Mouse (Mus musculus) right cerebral cortex, postnatal 14 days (tissue): Measurements from ENCODE around the gene Gm9970.
"Not testable (repeated sequence)": the region's sequence is repeated elsewhere in the genome, so short reads cannot be mapped to it uniquely, and the experiment has no call there.

ENCODE experiments used
- DNase-seq: peaks from one replicate; pipeline ENCODE4 v3.0.0; 2022

The Gm9970 gene

DNA sequence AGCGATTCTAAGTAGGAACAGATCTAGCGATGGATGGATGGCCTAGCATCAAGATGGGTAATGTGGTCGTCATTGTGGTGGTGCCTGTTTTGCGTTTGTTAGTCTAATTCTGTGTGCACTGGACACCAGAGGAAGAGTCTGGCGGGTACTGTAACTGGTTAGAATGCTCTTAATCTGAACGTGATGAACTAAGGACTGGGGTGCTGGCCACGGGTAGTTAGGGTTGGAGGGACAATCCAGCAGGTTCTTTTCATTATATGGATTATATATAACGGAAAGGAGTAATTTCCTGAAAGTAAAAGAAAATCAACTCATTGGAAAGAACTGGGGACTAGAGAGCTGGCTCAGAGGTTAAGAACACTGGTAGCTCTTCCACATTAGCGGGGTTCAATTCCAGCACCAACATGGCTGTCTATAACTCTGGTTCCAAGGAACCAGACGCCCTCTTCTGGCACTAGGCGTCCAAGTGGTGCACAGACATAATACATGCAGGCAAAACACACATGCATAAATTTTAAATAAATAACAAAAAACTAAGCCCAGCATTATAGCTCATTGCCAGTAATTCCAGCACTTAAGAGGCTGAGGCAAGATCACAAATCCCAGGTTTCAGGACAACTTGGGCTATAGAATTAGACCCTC lies 19.6 kb downstream of the Gm9970 start:
- peak; percentile 40 for DNase-seq

DNA sequence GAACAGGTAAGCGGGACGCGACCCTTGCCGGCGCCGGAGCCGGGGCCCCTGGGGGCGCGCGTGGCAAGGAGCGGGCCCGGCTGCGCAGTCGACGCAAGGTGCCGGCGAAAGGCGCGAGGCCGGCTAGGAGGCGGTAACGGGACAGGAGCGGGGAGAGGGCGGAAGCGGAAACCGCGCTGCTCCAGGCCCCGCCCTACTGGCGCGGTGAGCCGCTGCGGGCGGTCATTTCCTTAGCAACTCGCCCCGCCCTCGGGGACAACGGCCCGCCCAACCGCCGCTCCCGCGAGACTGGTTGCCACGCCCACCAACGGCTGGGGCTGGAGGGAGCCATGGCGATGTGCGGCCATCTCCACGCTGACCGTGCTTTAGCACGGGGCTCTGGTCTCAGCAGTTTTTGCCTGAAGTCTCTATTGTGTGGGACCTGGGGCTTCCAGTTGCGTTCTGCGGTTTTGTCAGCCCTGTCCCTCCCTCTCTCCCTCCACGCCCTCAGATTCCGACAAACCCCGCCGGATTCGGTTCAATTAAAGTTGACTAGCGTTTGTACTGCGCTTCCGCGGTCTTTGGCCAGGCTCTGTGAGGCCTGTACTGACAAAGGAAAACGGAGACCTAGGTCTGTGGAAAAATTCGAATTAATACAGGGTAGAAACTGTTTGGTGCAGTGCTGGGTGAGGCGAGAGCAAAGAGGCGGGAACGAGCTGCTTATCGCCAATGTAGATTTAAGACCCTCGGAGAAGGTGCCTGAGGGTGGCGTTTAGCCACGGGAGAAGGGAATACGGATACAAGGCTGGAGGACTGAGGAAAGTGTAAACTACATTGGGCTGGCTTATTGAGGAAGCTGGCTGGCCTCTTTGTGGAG lies 20.4 kb downstream of the Gm9970 start, which contains the start of gene Ppm1g:
Ppm1g (minus strand) TSS at position 240 of the 856 bp plus-strand sequence.
- DNase-seq, result peak; percentile 98

DNA sequence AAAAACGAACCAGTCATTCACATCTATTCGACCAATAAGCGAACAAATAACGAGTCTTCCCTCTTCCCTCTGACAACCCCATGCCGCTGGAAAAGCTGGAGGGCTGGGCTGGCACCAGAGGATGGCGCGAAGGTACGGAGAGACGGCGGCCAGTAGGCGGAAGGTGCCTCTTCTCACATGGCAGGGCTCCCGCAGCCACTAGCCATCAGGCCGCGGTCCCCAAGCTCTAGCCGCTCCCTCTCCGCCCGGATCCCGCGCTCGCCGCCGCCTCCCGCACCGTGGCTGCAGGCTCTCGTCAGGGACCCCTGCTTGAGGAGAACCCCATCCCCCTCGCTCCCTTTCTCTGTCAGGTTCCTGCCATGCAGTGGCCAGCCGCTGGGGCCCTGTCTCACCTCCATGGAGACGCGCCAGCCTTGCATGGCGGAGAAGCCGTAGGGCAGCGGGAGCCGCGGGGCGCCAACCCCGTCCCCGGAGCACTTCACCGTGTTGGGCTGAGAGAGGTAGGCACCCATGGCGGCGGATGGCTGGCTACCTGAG lies 21.1 kb downstream of the Gm9970 start:
- DNase-seq, result peak; percentile 62

- no peak for DNase-seq
Observed at GRCm38 (mm10) chr5:31219474-31219873, 21.6 kb downstream of the Gm9970 start.

DNA sequence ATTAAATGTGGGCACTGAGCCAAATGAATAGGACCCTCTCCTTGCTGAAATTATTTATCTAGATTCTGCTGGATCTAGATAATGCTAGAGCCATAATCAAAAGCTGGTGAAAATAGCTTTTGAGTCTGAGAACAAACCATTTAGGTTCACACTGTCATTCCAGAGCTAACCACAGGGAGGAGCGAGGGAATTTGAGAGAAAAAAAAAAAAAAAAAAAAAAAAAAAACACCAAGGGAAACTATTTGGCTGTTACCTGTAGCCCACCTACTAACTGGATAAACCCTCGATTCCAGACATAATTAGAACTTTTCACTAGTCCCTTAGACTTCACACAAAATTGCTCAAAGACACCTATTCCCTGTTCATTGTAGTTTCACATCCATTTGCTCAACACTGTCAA lies 22.0 kb downstream of the Gm9970 start:
- no peak for DNase-seq

DNA sequence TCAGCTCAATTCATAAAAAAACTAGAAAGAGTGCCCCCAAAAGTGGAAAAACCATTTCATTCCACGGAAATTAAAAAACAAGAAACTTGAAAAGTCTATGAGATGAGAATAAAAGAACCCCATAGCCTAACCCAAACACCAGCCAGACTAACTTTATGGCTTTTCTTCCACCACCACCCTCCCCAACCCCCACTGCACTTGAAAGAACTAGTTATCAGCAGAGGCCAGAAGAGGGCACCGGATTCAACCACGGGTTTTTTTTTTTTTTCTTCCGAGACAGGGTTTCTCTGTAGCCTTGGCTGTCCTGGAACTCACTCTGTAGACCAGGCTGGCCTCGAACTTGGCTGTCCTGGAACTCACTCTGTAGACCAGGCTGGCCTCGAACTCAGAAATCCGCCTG lies 22.7 kb downstream of the Gm9970 start:
- no peak for DNase-seq

DNA sequence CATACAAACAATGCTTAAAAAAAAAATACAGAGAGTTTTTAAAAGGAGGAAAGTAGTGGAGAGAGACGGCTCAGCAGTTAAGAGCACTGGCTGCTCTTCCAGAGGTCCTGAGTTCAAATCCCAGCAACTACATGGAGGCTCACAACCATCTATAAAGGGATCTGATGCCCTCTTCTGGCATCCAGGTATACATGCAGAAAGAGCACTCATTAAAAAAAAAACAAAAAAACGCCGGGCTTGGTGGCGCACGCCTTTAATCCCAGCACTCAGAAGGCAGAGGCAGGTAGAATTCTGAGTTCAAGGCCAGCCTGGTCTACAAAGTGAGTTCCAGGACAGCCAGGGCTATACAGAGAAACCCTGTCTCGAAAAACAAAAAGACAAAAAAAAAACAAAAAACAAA lies 24.5 kb downstream of the Gm9970 start:
- DNase-seq, result not testable (repeated sequence)

DNA sequence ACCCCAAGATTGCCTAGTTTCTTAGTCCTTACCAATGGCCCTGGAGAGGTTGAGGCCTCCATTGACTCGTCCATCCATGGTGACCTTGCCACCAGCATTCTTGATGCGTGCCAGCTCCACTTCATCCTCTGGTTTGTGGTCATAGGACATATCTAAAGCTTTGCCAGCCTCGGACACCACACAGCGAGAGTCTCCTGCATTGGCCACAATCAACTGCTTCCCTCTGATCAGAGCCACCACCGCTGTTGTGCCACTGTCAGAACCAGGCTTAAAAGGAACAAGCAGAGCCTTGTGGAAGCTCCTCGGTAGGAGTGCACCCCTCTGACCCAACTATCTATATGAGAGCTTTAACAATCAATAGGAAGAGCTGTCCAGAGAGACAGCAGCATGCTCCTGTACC lies 36.6 kb downstream of the Gm9970 start:
- no peak for DNase-seq

DNA sequence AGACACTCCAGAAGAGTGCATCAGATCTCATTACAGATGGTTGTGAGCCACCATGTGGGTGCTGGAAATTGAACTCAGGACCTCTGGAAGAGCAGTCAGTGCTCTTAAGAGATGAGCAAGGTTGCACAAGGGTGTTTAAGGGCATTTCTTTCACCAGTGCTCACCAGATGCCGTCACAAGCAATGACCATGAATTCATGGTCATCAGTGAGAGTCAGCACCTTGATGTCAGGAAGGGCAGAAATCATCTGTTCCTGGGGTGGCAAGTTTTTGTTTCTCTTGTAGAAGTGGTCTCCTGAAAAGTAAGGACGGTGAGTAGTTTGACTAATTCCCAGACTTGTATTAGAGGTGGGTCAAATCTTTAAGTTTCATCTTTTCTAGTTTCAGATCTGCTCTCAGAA lies 37.2 kb downstream of the Gm9970 start:
- DNase-seq, result no peak

- DNase-seq, result no peak
Observed at GRCm38 (mm10) chr5:31202933-31203332, 38.1 kb downstream of the Gm9970 start.

- peak; percentile 92 for DNase-seq
Observed at GRCm38 (mm10) chr5:31201742-31202590, 39.1 kb downstream of the Gm9970 start, which contains the start of gene Zfp513. Zfp513 (minus strand) TSS chr5:31202303.

DNA sequence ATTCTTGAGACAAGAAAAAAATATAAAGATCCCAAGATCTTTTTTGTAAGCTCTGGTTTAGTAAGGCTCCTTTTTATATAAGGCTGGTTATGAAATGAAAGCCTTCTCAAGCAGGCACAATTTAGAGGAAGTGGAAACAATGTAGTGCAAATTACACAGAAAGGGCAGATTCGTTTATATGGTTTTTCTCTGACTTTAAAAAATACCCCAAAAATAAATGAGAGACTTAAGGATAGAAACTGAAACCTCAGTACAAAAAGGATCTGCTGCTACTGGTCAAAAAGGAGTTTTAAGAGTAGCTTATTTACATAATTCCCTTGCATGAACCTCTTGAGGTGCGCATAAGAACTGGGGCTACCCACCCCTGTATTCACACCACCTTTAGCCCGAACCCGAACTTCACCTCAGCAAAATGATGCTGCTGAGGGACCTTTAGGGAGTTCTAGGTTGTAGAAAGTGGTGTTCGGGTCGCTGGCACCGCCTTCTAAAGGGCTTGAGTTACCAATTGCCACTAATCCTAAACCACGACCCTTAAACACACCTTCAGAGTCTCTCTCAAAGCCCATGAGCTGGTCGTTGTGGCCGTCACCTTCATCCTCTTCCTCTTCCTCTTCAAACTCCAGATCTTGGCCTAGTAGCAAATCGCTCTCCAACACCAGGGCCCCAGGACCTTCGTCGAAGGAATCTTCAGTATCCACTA lies 39.8 kb downstream of the Gm9970 start:
- no peak for DNase-seq

- DNase-seq, result no peak
Observed at GRCm38 (mm10) chr5:31200327-31200768, 40.7 kb downstream of the Gm9970 start.

DNA sequence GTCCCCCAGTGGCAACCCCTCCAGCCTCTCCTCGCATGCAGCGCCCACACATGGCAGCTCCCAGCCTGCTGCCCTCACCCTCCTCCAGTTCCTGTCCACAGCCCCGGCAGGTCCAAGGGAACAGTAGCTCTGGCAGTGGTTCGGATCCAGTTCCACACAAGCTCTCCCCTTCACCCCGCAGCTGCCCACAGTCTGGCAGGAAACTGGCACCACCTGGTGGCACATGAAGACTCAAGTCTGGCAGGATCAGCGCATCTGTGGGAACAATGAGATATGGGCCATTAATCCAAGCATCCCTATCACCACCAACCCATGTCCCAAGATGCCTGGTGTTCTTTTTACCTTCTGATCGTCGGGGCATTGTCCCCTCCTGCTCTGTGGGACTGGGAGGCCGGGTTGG lies 41.1 kb downstream of the Gm9970 start:
- DNase-seq, result no peak

DNA sequence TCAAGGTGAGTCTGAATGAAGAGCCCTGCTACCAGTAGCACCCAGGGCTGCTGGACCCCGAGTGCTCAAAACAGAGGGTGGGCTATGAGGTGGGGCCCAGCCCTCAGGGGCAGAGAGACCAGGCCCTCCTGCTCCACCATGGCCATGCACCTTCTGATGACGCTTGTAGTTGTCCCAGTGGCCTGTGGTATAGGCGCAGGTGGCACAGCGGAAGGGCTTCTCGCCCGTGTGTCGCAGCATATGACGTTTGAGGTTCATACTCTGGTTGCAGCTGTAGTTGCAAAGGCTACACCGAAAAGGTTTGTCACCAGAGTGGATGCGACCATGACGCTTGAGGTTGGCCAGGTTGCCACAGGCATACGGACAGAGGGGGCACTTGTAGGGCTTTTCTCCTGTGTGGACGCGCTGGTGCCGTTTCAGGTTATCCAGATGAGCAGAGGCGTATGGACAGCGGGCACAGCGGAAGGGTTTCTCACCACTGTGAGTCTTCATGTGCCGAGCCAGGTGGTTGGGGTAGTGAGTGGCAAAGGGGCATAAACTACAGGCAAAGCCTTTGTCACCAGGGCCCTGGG lies 41.6 kb downstream of the Gm9970 start:
- DNase-seq, result no peak

DNA sequence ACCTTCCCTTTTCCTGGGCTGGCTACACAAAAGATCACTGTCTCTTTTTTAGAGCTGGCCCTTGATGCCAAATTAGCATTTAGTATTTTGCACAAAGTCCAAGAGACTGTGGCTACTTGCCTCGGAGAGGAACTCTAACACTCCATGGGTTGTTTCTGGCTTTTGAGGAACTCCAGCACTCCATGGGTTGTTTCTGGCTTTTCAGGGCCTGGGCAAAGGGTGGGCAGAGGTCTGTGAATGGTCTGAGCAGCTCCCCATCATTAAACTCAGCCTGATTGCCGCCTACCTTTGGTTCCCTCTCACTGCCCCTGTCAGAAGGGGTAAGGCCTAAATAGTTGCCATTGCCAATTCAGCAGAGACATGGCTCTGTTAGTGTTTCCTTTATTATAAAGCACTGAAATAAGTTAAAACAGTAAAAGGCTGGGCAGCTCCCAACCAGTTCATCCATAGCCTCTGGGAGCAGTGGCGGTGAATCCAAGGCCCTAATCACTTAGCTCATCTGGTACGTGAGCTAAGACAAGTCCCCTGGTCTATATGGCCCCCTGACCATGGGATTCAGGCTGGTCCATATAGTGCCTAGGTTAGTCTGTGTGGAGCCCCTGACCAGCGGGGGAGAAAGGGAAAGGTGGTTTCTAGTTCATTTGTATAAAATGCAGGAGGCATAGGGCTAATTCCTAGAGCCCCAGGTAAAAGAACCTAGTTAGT lies 42.3 kb downstream of the Gm9970 start:
- DNase-seq, result no peak

- DNase-seq, result no peak
Observed at GRCm38 (mm10) chr5:31198170-31198569, 42.9 kb downstream of the Gm9970 start.

DNA sequence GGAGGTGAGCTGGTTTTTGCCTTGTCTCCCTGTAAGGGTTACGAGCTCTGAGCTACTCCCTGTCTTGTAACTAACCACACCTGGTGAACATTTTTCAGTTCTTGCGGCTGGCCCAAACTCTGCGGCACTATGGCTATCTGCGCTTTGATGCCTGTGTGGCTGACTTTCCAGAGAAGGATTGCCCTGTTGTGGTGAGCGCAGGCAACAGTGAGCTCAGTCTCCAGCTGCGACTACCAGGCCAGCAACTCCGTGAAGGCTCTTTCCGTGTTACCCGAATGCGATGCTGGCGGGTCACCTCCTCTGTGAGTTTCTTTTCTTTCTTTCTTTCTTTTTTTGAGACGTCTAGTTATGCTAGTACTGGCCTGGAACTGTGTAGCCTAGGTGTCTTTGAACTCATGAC lies 44.0 kb downstream of the Gm9970 start:
- DNase-seq, result no peak

DNA sequence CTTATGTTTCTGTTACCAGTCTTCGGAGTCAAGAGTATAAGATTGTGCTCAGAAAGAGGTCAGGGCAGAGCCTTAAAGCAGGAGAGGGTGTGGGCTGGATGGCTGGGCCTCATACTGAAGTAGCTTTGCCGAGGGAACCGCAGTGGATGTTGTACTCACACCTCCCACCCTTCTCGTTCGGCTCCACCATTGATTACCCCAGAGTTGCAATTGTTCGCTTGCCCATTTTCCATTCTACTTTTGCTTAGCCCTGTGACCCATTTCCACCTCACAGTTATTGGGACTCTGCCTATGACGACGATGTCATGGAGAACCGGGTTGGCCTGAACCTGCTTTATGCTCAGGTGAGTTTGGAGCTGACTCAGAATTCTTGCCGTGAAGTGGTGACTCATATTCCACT lies 44.8 kb downstream of the Gm9970 start:
- no peak for DNase-seq

- no peak for DNase-seq
Observed at GRCm38 (mm10) chr5:31195671-31196070, 45.4 kb downstream of the Gm9970 start.
